Mouse (Mus musculus) CD4-positive, CD25-positive, alpha-beta regulatory T cell, adult 2 months (primary cell): ENCODE data around the gene Gcc1.
A peak's percentile ranks its signal among the peaks of the same experiment; 100 is the strongest.

Source experiments
- DNase-seq: peaks from one replicate; pipeline ENCODE4 v3.0.0-alpha.2; 2012; ENCODE audit warnings: low read depth, low spot score

Gene Gcc1

GRCm38 (mm10) chr6:28422651-28423290 lies 5.4 kb downstream of the Gcc1 start:
- DNase-seq, result peak; percentile 9

- DNase-seq, result peak; percentile 98
Measured at GRCm38 (mm10) chr6:28421469-28422000, 6.7 kb downstream of the Gcc1 start.

GRCm38 (mm10) chr6:28420865-28421264 lies 7.3 kb downstream of the Gcc1 start:
- no peak for DNase-seq

- DNase-seq, result no peak
Measured at GRCm38 (mm10) chr6:28420361-28420760, 7.8 kb downstream of the Gcc1 start.

- DNase-seq, result no peak
Measured at GRCm38 (mm10) chr6:28419673-28420072, 8.5 kb downstream of the Gcc1 start.

DNA sequence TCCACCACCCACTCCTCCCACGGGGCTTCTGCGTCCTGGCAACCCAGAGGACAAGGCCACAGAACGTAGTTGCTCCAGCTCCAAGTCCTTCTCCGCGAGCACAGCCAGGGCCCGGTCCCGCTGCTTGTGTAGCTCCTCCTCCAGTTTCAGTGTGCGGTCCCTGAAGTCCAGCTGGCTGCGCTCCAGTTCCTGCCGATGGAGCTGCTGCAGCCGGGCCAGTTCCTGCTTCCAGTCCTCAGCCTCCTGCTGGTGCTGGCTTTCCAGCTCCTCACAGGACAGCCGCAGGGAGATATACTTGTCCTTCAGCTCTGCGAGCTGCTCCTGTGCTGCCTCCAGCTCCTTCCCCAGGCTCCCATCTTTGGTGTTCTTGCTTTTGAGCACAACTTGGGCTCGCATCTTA lies 9.7 kb downstream of the Gcc1 start:
- no peak for DNase-seq

GRCm38 (mm10) chr6:28416981-28417380 lies 11.2 kb downstream of the Gcc1 start:
- DNase-seq, result no peak

DNA sequence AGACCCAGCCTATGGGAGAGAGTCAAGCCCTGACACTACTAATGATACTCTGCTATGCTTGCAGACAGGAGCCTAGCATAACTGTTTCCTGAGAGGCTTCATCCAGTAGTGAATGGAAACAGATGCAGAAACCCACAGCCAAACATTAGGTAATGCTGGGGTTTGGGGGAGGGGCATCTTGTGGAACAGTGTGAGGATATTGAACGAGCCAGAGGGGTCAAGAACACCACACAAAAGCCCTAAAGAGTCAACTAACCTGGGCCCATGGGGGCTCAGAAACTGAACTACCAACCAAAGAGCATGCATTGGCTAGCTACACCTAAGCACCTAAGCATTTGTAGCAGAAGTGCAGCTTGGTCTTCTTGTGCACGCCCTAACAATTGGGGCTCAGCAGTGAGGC lies 17.0 kb downstream of the Gcc1 start:
- no peak for DNase-seq

DNA sequence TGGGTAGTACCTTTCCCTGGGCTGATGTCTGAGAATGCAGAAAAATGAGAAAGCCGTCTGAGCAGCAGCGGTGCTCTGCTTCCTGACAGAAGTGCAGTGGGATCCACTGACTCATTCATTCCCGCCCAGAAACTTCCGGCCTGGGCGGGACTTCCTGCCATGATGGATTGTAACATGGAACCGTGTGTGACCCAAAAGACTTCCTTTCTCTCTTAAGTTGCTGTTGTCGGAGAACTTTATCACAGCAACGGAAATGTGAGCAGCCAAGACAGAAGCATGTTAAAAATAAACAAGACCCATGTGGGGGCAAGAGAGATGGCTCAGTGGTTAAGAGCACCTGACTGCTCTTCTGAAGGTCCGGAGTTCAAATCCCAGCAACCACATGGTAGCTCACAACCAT lies 18.1 kb downstream of the Gcc1 start:
- DNase-seq, result peak; percentile 53

DNA sequence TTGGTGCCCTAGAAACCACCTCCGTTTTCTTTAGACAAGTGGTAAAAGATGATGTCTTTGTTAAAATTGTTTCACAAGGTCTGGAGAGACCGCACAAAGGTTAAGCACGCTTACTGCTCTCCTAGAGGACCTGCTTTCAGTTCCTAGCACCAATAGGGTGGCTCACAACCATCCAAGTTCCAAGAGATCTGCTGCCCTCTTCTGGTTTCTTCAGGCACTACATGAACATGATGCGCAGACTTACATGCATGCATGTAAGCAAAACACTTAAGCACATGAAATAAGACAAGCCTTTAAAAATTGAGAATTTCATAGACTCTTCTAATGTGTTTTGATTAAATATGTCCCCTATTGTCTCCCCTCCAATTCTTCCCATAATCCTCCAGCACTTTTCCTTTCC lies 28.4 kb downstream of the Gcc1 start:
- DNase-seq, result peak; percentile 41

GRCm38 (mm10) chr6:28398726-28399125 lies 29.5 kb downstream of the Gcc1 start:
- DNase-seq, result peak; percentile 10

DNA sequence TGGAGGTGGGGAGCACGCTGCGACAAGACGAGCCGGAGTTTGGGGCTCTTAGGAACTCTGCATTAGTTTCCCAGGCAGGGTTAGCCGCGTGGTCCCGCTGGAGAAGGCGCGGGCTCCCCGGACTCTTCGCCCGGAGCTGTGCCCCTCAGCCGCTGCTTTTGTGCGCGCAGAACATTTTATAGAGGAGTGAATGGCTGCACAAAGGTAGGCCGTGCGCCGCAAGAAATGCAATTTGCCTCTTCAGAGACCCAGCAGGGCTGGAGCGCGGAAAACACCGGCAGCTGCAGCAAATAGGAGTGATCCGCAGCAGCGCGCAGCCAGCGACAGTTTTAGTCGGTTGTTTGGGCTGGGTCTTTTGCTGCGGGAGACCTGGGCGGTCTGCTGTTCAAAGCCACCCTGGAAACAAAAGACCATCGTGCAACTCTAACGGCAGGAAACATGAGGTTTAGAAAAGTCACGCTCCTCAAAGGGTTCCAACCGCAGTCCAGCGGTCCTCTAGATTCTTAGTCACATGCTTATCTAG lies 30.4 kb downstream of the Gcc1 start, which contains the start of gene Zfp800:
TSS of gene Zfp800 (minus strand) at position 325 of the 523 bp plus-strand sequence.
- DNase-seq, result peak; percentile 43

DNA sequence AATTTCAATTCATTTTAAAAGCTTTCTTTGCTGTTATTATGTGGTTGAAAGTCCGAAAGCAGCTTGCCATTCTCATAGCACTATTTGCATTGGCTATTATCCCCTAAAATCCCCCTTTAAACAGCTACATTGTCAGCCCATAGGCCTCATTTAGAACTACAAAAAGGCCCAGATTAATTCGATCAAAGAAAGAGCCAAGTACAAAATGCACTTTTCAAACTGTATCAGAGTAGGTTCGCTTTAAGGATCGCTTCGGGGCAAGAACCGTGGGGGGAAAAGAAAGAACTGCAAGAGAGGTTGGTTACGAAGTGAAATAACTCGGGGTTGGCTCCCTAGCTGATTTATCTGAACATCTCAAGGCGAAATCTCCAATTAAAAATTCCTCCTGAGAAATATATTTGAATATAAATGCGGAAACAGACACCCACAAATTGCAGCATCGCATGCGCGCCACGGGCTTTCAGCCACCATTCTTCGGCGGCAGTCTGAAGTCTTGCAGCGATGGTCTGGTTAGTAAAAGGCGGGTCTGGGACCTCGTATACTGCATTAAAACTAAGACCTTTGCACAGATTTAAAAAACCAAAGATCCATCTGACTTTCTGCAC lies 31.2 kb downstream of the Gcc1 start:
- DNase-seq, result peak; percentile 25

DNA sequence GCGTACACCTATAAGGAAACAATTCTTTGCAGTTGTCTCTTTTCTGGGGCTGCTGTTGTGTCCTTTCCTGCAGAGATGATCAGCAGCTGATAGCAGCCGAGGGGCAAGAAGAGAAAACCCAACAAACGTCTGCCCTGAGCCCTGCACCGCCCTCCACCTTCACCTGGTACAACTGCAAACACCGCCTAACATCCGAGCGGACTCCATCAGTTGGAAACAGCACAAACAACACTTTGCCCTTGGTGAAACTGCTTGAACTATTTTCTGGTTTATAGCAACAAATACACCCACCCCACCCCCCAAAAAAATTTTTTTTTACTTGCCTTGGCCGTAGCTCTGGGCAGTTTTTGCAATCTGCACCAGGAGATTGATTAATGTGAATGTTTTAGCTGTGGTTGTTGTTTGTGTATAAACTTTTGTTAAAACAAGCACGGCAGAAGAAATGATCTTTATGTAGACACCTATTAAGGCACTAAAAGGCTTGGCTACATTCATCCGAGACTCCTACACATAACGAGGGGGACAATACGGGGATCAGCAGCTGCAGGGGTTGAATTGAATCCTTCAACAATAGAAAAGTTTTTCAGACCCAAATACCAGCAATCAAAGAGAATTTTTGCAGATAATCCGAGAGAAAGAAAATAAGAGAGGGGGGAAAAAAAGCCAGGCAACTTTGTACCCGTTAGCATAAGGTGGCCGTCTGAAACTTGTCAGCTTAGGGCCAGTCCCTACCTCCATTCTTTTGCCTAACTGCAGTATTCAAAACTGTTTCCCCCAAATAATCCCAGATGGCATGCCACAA lies 31.9 kb downstream of the Gcc1 start:
- no peak for DNase-seq

- no peak for DNase-seq
Measured at GRCm38 (mm10) chr6:28389038-28389437, 39.2 kb downstream of the Gcc1 start.

GRCm38 (mm10) chr6:28385169-28385568 lies 43.0 kb downstream of the Gcc1 start:
- DNase-seq, result peak; percentile 10

DNA sequence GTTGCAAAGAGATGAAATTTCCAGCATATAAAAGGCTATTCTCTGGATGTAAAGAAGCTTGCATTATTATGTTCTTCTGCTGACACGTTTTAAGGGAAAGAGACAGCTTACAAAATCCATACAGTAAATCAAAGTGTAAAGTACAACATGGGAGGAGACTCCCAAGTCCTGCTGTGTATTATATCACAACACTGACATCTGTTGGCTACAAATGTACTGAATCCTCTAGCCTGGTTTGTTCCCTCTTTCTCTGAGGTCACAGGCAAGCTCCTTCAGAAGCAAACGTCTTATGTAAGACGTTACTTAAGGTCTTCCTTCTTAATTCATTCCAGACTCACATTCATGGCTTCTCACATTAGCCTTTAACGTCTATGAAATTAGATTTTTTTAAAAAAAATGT lies 46.2 kb downstream of the Gcc1 start:
- DNase-seq, result peak; percentile 6

DNA sequence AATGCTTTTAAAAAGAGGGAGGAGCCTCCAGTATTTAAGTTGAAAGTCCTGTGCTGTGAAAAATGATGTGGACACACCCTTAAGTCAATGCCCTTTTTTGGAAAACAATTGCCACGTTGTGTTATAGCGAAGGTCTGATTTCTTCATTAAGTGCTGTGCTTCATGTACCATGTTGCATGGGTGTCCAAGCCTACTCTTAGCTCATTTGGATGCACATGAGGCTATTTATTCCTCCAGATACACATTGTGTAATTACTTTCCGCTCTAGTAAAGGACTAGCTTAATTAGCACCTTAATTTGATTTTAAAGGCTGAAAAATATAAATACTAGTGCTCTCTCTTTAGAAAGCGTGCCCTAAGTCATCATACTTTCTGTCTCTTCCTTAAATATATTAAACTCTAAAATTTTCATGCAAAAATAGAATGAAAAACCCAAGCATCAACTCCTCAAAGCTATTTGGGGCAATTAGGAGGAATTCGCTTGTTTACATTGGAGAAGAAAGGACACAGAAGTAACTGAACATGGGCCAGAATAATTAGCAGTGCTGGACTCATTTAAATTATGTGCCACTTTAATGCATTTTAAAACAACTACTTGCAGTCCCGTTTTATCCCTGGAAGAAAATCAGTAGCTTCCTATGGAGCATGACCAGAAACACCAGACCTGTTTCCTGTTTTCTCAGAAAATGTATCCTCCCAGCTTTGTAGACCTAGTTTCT lies 58.1 kb downstream of the Gcc1 start:
- no peak for DNase-seq

DNA sequence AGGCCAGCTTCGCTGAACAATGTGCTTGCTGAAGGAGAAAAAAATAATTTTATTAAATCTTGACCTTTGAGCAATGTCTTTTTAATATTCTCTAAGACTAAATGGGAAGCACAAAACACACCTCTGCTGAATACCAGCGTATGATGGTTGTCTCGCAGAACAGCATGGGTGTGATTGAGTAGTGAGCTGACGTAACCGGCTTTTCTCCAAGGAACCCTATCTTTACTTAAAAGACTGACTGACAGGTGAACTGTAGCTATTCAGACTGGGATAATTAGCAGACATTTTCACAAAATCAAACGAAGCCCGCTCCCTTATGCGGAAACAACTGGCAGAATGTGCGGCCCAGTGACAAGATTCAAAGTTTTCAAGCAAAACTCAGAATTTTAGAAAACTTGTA lies 60.6 kb downstream of the Gcc1 start:
- no peak for DNase-seq
